Mouse (Mus musculus): Measurements from ENCODE around the gene Tob1. TPM values are rescaled to one million over a fixed set of nuclear protein-coding genes. Genes with fewer than 3 reads are reported as not detected.
A peak's percentile ranks its signal among the peaks of the same experiment; 100 is the strongest.

Tob1 gene
- total RNA-seq (2021): 100 to 1,000 TPM; 290 to 355 TPM
- long read RNA-seq, experiment 1, transcript Tob1-201 (2 exons, 2,288 nt): major isoform, 214 of 255 reads
- long read RNA-seq, experiment 1, partial matches to known transcripts: 3 of 255 reads
- long read RNA-seq, experiment 1, other reads (novel, unspliced or antisense): 38 of 255 reads
- long read RNA-seq, experiment 2, transcript Tob1-201 (2 exons, 2,288 nt): major isoform, 73 of 80 reads
- long read RNA-seq, experiment 2, partial matches to known transcripts: 0 of 80 reads
- long read RNA-seq, experiment 2, other reads (novel, unspliced or antisense): 7 of 80 reads

DNA sequence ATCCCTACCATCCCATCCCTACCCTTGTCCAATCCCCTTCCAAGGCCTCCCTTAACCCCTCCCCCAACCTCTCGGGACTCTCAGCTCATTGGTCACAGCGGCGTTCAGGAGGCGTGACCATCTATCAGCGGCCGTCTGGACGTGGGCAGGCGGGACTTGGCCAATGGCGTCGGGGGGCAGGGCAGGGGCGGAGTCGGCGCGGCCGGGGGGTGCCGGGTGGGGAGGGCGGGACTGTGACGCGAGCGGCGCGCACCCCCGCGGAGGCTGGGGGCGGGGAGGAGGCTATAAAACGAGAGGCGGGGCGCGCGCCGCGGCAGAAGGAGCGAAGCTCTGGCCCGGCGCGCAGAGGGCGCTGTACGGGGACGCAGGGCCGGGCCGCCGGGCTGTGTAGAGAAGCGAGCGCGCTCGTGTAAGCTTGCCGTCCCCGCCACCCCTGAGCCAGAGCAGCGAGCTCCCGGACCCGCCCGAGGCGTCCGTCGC, at the start of gene Tob1:
Gene Tob1 (plus strand): TSS at position 331 of the 480 bp plus-strand sequence.
- DNase-seq: peak; percentile 97 to 98

DNA sequence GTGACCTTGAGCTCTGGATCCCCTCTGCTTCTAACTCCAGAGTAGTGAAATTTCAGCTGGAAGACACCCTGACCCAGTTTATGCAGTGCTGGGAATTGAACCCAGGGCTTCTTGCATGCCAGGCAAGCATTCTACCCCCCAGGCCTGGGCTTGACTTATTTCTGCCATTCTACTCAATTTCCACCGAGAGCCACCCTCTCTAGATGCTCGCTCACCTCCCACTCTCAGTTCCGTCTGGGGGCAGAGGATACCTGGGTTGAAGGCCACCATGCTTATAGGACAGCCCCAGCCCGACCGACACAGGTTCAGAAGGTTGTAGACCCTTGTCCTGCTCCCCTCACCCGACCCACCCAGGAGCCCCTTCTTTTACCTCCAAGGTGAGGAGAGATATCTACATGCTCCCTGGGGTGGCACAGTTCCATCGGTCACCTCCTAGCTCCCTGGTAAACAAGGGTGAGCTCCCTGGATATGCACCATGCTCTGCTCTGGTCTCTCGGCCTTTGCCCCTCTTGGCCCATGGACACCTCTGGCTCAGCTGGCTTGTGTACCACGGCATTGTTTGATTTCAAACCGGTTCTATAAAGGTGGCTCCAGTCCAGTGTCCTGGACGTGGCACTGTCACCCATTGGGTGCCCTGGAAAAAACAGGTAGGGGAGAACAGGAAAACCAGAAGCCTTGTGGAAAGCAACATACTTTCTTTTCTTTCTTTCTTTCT, 49.2 kb upstream of the Tob1 start:
- peak in 1 of 2 experiments; percentile 52 for DNase-seq

DNA sequence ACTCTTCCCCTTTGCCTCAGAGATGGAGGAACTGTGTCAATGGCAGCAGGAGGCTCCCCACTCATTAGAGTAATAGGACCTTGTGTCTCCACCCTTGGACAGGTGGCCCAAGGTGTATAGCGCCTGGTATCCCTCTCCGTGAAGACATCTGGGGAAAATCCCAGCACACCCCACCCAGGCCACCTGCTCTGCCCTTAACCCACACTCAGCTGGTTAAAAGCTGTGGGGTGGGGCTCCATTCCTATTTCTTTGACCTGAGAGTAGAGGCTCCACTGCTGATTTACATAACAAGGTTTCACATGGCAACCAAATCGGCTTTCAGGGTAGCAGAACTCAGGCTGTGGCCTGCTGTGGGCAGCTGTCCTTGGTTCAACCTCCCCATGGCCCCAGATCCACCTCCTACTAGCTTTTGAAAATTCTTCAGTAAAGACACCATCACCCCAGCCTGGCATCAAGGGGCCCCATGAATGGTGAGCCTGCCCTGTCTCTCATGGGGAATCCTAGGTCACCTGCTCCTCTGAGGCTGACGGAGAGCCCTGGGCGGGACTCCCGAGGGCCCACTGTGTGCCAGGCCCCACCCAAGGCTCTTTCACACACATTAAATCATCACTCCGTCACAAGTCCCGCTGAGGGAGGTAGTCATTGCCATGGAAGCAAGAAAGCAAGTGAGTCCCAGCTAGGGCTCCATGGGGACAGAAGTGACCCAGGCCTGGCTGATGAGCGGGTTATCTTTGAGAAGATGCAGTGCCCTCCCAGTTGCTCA, 48.1 kb upstream of the Tob1 start:
- peak; percentile 78 to 85 for DNase-seq

DNA sequence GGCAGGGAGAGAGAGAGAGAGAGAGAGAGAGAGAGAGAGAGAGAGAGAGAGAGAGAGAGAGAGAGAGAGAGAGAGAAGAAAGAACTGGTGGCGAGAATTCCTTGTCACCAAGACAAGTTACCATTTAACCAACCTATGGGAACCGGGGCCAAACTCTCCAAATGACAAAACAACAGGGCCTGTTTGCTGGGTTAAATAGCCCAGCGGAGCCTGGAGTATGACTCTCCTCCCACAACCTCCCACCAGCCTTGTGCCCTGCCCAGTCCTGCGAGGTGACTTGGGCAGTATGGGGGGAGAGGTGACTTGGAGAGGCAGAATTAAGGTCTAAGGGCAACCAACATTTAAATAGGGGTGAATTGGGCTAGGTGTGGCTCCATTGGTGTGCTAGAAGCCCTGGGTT, 45.5 kb upstream of the Tob1 start:
- DNase-seq: no peak

DNA sequence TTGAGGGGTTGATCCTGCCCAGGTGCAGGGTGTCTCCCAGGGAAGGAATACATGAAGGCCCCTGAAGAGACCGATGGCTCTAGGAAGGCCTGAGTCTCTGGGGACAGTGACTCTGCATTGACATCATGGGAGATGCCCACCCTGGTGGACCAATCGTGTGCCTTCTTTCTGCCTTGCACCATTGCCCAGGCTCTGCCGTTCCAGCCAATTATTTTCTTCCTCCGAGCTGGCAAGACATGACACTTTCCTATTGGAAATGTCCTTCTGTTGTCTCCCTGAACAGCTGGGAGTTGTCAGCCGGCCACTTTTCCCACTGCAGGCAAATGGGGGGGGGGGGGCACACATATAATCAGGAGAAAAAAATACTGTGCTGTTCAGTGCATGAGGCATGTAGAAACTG, 43.0 kb upstream of the Tob1 start:
- no peak for DNase-seq

DNA sequence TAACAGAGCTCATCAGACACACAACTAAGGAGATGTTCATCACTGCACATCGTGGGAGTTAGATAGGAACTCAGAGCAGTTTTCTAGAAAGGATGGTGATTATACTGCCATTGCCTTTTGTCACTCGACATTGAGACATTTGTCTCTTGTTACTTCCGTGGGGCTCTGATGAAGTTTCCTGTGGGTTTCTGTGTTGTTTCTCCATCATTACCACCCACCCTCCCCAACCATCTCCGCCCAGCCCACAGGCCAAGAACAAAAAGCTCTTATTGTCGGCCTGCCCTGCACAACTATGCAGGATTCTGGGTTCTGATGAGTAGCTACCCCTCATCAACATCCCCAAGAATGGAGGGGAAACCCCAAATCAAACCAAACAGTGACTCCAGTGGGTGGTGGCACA, 41.7 kb upstream of the Tob1 start:
- DNase-seq: no peak

DNA sequence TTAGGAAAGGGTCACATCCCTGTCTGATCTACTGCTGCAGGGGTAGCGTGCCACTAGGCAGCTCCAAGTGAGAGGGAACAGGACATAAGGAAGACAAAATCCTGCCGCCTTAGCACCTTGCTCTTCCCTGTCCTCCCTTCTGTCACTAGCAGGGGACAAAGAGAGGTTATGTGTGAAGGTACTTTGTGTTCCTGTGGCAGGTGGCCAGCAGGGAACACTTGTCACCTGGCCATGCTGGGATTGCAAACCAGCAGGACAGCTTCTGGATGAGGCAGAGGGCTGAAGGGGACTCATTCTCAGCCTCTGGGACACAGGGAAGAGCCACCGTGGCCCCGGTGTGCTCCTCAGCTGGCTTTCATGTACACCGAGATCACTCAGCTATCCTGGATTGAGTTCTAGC, 39.6 kb upstream of the Tob1 start:
- DNase-seq: no peak

DNA sequence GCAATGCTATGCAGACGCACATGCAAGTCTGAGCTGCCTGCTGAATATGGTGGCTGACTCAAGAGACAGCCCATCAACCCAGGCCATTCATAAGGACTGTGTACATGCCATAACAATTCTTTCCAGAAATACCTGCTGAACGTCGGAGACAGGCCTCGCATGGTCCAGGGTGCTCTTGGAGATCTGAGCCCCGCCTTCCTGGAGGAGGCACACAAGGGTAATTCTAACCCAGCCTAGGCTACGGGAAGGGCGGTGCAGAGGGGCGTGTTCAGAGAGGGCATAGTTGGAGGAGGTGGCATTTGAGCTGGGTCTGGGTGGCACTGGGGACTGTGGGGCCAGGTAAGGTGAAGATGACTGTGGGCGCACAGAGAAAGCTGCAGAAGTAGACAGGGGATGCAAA, 39.1 kb upstream of the Tob1 start:
- DNase-seq: no peak

DNA sequence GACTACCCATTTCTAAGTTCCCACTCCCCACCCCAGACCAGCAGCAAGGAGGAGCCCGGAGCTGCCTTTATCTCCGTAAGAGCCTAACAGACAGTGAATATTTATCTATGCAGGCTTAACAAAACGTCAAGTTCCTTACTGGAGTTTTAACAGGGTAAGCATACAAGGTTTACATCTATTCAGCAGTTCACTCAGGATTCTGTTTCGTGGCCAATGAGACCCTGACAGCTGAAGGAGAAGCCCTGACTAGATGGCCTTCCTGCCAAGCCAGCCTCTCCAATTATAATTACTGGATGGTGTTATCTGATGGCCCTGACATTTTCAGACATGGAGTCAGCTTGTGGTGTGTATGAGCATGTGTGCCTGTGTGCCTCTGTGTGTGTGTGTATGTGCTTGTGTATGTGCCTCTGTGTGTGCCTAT, 37.5 kb upstream of the Tob1 start:
- peak; percentile 45 to 61 for DNase-seq

DNA sequence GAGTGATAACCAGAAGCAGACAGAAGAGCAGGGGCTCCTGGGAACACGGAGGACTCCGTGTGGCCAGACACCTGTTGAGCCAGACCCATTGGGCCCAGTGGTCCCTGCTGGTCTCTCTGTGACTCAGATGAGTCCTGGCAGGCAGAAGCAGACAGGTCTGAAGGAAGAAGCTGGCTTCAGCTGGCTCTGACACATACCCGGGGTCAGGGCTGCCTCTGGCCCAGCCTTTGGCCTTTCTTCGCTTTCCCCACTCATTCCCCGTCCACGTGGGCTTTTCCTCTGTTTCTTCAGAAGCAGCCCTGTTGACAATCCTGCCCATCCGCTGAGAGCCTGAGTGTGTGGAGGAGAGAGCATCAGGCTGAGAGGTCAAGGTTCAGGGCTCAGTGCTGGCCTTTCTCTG, 36.0 kb upstream of the Tob1 start:
- peak; percentile 56 to 77 for DNase-seq

DNA sequence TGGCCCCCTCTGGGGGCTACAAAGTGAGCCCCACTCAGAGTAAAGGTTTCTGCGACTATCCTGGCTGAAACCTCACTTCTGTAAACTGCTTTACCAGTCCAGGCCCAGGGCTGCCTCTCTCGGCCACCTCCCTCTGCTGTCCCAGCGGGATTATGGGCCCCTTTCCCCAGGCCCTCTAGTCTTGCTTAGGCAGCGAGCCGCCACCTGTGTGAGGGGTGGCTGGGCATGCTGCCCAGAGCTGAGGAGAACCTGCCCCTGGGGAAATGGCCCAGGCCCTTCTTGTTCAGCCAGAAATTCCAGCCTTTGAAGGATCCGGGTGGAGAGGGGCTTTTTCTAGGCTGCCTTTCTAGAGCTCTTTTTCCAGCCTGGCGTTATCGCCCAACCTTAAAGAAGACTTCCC, 35.6 kb upstream of the Tob1 start:
- peak in 1 of 2 experiments; percentile 64 for DNase-seq

DNA sequence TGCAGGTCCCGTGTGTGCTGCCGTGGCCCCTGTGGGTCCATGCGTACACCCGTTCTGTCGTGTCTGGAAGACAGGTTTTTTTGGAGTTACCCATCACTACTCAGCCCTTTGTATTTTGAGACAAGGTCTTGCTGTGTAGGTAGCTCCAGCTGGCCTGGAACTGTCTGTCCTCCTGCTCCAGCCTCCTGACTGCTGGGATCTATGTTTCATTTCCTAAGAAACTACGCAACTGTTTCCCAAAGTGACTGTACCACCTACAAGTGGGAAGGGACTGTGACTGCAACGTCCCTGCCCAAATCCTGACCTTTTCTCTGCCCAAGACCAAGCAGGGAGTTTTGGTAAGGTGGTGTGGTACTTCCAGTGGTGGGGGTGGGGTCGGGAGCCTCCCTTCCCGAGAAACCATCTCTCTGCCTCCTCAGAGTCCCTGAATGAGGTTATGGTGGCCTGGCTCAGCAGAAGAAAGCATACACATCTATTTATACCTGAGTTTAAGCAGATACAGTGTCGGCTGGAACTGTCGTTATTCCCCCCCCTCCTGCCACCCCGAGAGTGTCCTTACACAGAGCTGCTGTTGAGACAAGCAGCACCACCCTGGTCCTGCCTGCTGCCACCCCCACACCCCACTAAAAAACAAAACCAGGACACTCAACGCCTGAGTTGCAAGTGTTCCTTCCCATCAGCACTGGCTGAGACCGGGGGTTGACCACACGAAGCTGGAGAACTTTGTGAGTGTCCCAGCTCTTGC, 33.2 kb upstream of the Tob1 start:
- DNase-seq: no peak

DNA sequence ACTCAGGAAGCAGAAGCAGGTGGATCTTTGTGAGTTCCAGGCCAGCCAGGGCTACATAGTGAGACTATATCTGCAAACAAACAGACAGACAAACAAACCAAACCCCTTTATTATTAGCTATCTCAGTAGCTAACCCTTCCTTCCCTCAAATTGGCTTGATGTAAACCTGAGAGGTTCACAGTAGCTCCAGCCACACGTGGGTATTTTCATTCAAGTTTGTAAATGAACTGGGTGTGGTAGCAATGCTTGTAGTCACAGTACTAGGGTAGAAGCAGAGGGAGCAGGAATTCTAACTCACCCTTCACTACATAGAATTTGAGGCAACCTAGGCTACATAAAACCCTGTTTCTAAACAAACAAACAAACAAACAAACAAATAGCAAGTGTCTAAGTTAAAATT, 31.5 kb upstream of the Tob1 start:
- DNase-seq: no peak

DNA sequence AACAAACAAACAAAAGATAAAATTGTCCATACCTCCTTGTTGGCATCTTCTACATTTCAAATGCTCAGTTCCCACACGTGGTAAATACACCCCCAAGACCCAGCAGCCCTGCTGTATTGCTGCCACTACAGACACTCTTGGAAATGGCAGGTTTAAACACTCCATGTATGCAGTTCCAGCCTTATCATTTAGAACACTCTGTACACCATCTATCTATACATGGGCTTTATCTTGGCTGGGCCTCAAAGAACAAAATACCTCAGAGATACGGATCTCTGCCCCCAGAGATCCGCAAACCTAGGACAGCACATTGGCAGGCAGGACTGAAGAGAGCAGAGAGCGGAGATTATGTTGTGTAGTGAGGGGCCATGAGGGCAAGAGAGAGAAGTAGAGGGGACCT, 31.1 kb upstream of the Tob1 start:
- no peak for DNase-seq

DNA sequence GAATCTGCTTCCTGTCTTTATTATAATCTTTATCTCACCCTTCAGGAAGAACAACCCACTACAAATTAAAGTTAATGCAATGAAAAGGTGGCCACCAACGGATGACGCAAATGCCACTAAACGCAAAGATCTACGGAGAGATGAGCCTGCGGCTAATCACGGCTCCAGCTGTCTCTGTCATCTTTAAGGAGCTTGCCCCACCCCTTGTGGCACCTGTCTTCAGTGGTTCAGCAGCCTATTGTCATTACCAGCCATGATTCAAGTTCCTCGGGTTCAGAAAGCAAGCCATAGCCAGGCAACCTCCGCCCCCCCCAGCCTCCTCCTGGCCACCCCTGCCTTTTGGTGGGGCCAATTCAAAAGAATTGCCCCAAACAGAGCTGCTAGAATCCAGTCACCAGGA, 29.6 kb upstream of the Tob1 start:
- no peak for DNase-seq

DNA sequence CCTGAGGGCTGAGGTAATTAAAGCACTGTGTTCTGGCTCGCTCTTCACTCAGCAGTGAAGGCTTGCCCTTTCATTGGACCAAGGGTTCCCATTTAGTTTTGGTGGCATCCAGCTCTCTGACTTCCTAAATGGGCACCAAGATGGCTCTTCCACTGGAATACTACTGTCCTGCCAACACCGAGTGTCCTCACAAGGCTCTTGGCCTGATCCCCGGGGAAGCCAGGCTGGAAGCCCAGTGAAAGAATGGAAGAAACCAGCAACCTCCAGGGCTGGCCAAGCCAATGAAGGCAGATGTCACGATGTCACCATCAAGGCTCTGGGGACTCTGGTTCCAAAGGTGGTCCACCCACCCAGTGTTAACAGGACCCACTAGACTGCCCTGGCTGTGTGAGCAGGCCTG, 28.5 kb upstream of the Tob1 start:
- peak in 1 of 2 experiments; percentile 53 for DNase-seq

DNA sequence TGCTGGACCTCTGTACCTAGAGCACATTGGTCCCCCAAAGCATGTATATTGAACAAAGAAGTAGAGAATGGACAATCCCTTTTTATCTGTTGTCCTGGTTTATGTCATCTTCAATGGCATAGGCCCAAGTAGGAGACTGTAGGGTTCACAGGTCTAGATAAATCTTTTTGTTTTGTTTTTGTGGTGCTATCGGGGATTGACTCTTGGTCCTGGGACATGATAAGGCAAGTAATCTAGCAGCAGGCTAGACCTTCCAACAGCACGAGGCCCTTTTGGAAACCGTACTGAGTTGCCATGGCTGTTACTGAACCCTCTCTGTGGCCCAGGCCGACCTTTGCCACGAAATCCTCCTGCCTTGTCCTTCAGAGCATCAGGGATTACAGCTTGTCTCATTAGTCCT, 28.1 kb upstream of the Tob1 start:
- no peak for DNase-seq

DNA sequence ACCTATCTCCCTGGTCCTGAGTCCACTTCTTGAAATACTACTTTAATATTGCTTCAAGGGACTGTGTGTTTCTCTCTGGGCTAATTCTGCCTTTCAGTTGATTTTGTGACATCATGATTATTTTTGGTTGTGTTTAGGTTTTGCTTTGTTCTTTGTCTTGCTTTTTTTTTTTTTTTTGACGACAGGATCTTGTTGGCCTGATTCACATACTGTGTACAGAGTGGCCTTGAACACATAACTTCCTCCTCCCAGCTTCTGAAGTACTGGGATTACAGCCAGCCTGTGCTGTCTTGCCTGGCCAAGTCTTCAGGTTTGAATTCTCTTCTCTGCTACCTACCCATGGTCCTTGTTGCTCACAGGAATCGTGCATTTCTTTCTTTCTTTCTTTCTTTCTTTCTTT, 27.6 kb upstream of the Tob1 start:
- DNase-seq: no peak

DNA sequence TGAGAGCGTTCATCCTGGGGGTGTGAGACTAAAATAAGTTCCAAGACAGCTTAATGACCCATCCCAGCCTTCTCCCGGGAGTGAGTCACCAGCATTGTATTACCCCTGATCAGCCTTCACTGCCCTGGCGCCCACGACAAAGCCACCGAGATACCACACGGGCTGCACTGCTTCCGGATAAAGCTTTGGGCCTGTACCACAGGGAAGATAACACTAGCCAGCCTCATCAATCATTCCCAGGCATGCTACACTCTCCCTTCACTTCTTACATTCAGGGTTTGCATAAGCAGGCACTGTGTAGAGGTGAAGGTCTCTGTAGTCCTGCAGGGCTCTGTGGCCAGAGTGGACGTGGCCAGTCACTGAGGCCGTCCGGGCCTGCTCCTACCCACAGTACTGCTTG, 21.7 kb upstream of the Tob1 start:
- peak; percentile 58 to 65 for DNase-seq

DNA sequence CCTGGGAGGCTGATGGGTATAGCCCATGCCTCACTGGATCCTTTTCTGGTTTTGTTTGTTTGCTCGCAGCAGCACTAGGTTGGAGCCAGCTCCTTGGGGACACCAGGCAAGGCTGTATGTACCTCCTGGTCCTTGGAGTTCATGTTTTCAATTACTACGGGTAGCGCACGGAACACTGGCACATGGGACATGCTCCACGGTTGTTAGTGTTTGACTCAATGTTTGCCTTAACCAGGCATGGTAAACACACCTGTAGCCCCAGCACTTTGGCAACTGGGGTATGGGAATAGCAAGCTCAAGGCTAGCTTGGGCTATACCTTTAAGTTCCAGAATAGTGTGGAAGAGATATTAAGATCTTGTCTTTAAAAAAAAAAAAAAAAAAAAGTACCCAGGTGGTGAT, 20.6 kb upstream of the Tob1 start:
- no peak for DNase-seq

DNA sequence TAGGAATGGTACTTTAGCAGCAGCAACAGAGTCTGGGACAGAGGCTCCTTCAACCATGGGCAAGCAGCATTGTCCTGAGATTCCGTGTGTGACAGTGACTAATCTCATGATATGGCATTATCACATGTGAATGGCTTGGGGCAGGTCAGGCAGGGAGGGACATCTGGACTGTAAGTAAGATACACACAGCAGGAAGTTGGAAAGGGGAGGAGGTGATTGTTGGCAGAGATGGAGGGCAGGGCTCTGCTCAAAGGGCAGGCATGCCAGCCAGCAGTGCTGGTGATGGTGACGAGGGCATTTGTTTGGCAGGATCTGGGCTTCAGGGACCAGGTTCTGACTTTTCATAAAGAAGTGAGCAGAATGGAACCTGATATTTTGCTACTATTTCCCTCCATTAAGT, 18.1 kb upstream of the Tob1 start:
- DNase-seq: peak in 1 of 2 experiments; percentile 53

DNA sequence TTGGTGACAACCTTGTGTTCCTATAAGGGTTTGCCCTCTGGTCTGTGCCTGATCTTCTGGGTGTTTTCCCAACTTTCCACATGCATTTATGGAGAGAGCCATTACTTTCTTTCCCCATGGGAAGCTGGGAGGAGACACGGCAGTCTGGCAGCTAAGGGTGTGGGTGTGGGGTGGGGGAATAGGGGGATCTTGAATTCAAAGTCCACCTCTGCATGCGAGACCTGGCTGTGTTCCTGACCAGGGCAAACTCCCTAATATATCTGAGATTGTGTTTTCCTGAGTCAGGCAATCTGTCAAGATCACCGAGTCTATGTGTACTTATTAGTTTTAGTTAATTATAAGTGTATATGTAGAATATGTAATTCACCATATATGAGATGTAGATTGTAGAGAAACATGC, 14.9 kb upstream of the Tob1 start:
- DNase-seq: no peak

All from adrenal gland, postnatal 36 days (tissue).